Comparison of ENCODE assay signal across 46 mouse cellular contexts in genomic region chr2:87642441-87642840, GRCm38 (mm10). TPM values are rescaled to one million over a fixed set of nuclear protein-coding genes. Genes with fewer than 3 reads are reported as not detected.
"Had no signal": no experiment of that assay in that cellular context is flagged by ENCODE, and none has a peak within 500 bp of the region (broad histone marks: within the 10 kb centered on the region; RNA-seq: fewer than 3 reads in every experiment).

No protein-coding gene starts in this region.

- ATAC-seq: liver, embryonic 12.5 days; liver, postnatal 0 days; lung, postnatal 0 days; midbrain, embryonic 13.5 days; midbrain, embryonic 15.5 days; midbrain, embryonic 16.5 days had no signal

- H3K9ac ChIP-seq: limb, embryonic 12.5 days; limb, embryonic 13.5 days; limb, embryonic 15.5 days; liver, embryonic 12.5 days; liver, embryonic 13.5 days; liver, embryonic 14.5 days; liver, embryonic 15.5 days; liver, postnatal 0 days; lung, embryonic 14.5 days; lung, embryonic 15.5 days; midbrain, embryonic 12.5 days; midbrain, embryonic 13.5 days; midbrain, embryonic 15.5 days; neural tube, embryonic 12.5 days had no signal

- H3K4me1 ChIP-seq: limb, embryonic 10.5 days; limb, embryonic 12.5 days; limb, embryonic 13.5 days; limb, embryonic 15.5 days; liver, embryonic 12.5 days; liver, embryonic 13.5 days; liver, embryonic 15.5 days; lung, embryonic 15.5 days; megakaryocyte, embryonic 14.5 days; midbrain, embryonic 10.5 days; midbrain, embryonic 12.5 days; midbrain, embryonic 13.5 days; midbrain, embryonic 15.5 days; neural tube, embryonic 12.5 days had no signal

- H3K27me3 ChIP-seq: limb, embryonic 12.5 days; limb, embryonic 13.5 days; limb, embryonic 15.5 days; liver, embryonic 12.5 days; liver, embryonic 13.5 days; liver, embryonic 15.5 days; lung, embryonic 15.5 days; megakaryocyte, embryonic 14.5 days; midbrain, embryonic 12.5 days; midbrain, embryonic 13.5 days; midbrain, embryonic 15.5 days; neural tube, embryonic 12.5 days had no signal

- H3K4me3 ChIP-seq: limb, embryonic 10.5 days; limb, embryonic 12.5 days; limb, embryonic 13.5 days; limb, embryonic 15.5 days; liver, embryonic 12.5 days; liver, embryonic 13.5 days; liver, embryonic 15.5 days; lung, embryonic 15.5 days; megakaryocyte, embryonic 14.5 days; midbrain, embryonic 10.5 days; midbrain, embryonic 12.5 days; midbrain, embryonic 13.5 days; midbrain, embryonic 15.5 days; myocyte; neural tube, embryonic 12.5 days had no signal

- H3K36me3 ChIP-seq: limb, embryonic 10.5 days; limb, embryonic 12.5 days; limb, embryonic 13.5 days; limb, embryonic 15.5 days; liver, embryonic 12.5 days; liver, embryonic 13.5 days; liver, embryonic 15.5 days; lung, embryonic 15.5 days; midbrain, embryonic 10.5 days; midbrain, embryonic 12.5 days; midbrain, embryonic 13.5 days; midbrain, embryonic 15.5 days; neural tube, embryonic 12.5 days had no signal

- H3K4me2 ChIP-seq: limb, embryonic 12.5 days; limb, embryonic 13.5 days; limb, embryonic 15.5 days; liver, embryonic 11.5 days; liver, embryonic 12.5 days; liver, embryonic 13.5 days; liver, embryonic 15.5 days; lung, embryonic 14.5 days; lung, embryonic 15.5 days; midbrain, embryonic 11.5 days; midbrain, embryonic 12.5 days; midbrain, embryonic 13.5 days; midbrain, embryonic 15.5 days; neural tube, embryonic 12.5 days had no signal

- H3K9me3 ChIP-seq: limb, embryonic 10.5 days; limb, embryonic 12.5 days; limb, embryonic 13.5 days; limb, embryonic 15.5 days; liver, embryonic 12.5 days; liver, embryonic 13.5 days; liver, embryonic 15.5 days; lung, embryonic 15.5 days; megakaryocyte, embryonic 14.5 days; midbrain, embryonic 10.5 days; midbrain, embryonic 12.5 days; midbrain, embryonic 13.5 days; midbrain, embryonic 15.5 days; neural tube, embryonic 12.5 days had no signal

- H3K27ac ChIP-seq: limb, embryonic 10.5 days; limb, embryonic 12.5 days; limb, embryonic 13.5 days; limb, embryonic 15.5 days; liver, embryonic 12.5 days; liver, embryonic 13.5 days; liver, embryonic 14.5 days; liver, embryonic 15.5 days; lung, embryonic 15.5 days; macrophage; midbrain, embryonic 10.5 days; midbrain, embryonic 12.5 days; midbrain, embryonic 13.5 days; midbrain, embryonic 15.5 days; neural tube, embryonic 12.5 days had no signal

- DNase-seq: left cerebral cortex, postnatal 4 days; liver; liver, embryonic 13.5 days; liver, postnatal 0 days; lung, adult 18-20 months; lung, adult 2 months; lung, embryonic 14.5 days; lung, postnatal 10 days; lung, postnatal 14 days; lung, postnatal 36 days; lung, postnatal 4 days; midbrain, embryonic 14.5 days had no signal

RNA-seq across cellular contexts. Expression of gene Olfr1133, which starts 4.7 kb away (rescaled TPM):
- total RNA-seq: left cerebral cortex, adult 8-10 months; left cerebral cortex, postnatal 10 days; left cerebral cortex, postnatal 25 days; left cerebral cortex, postnatal 36 days; left cerebral cortex, postnatal 4 days; liver, adult 2 months; megakaryocyte, adult 5-6 weeks; megakaryocyte-erythroid progenitor cell, adult 5-6 weeks; midbrain, postnatal 0 days; monocyte, adult 5-6 weeks had no signal
- polyA plus RNA-seq: limb, embryonic 10.5 days; limb, embryonic 11.5 days; limb, embryonic 12.5 days; limb, embryonic 13.5 days; limb, embryonic 14.5 days; limb, embryonic 15.5 days; liver, adult 2 months; liver, embryonic 11.5 days; liver, embryonic 12.5 days; liver, embryonic 13.5 days; liver, embryonic 14.5 days; liver, embryonic 15.5 days; liver, embryonic 16.5 days; liver, postnatal 0 days; lung, adult 2 months; lung, embryonic 14.5 days; lung, embryonic 15.5 days; lung, embryonic 16.5 days; lung, postnatal 0 days; macrophage; midbrain, embryonic 10.5 days; midbrain, embryonic 11.5 days; midbrain, embryonic 12.5 days; midbrain, embryonic 13.5 days; midbrain, embryonic 14.5 days; midbrain, embryonic 15.5 days; midbrain, embryonic 16.5 days; midbrain, postnatal 0 days; myocyte; neural tube, embryonic 11.5 days; neural tube, embryonic 12.5 days had no signal

RNA-seq across cellular contexts. Expression of gene Olfr1132, which starts 5.1 kb away (rescaled TPM):
- total RNA-seq: left cerebral cortex, adult 8-10 months; left cerebral cortex, postnatal 10 days; left cerebral cortex, postnatal 25 days; left cerebral cortex, postnatal 36 days; left cerebral cortex, postnatal 4 days; liver, adult 2 months; megakaryocyte, adult 5-6 weeks; megakaryocyte-erythroid progenitor cell, adult 5-6 weeks; midbrain, postnatal 0 days; monocyte, adult 5-6 weeks had no signal
- polyA plus RNA-seq: limb, embryonic 10.5 days; limb, embryonic 11.5 days; limb, embryonic 12.5 days; limb, embryonic 13.5 days; limb, embryonic 14.5 days; limb, embryonic 15.5 days; liver, adult 2 months; liver, embryonic 11.5 days; liver, embryonic 12.5 days; liver, embryonic 13.5 days; liver, embryonic 14.5 days; liver, embryonic 15.5 days; liver, embryonic 16.5 days; liver, postnatal 0 days; lung, adult 2 months; lung, embryonic 14.5 days; lung, embryonic 15.5 days; lung, embryonic 16.5 days; lung, postnatal 0 days; macrophage; midbrain, embryonic 10.5 days; midbrain, embryonic 11.5 days; midbrain, embryonic 12.5 days; midbrain, embryonic 13.5 days; midbrain, embryonic 14.5 days; midbrain, embryonic 15.5 days; midbrain, embryonic 16.5 days; midbrain, postnatal 0 days; myocyte; neural tube, embryonic 11.5 days; neural tube, embryonic 12.5 days had no signal

RNA-seq across cellular contexts. Expression of gene Olfr1131, which starts 15.5 kb away (rescaled TPM):
- total RNA-seq: left cerebral cortex, adult 8-10 months; left cerebral cortex, postnatal 10 days; left cerebral cortex, postnatal 25 days; left cerebral cortex, postnatal 36 days; left cerebral cortex, postnatal 4 days; liver, adult 2 months; megakaryocyte, adult 5-6 weeks; megakaryocyte-erythroid progenitor cell, adult 5-6 weeks; midbrain, postnatal 0 days; monocyte, adult 5-6 weeks had no signal
- polyA plus RNA-seq: limb, embryonic 10.5 days; limb, embryonic 11.5 days; limb, embryonic 12.5 days; limb, embryonic 13.5 days; limb, embryonic 14.5 days; limb, embryonic 15.5 days; liver, adult 2 months; liver, embryonic 11.5 days; liver, embryonic 12.5 days; liver, embryonic 13.5 days; liver, embryonic 14.5 days; liver, embryonic 15.5 days; liver, embryonic 16.5 days; liver, postnatal 0 days; lung, adult 2 months; lung, embryonic 14.5 days; lung, embryonic 15.5 days; lung, embryonic 16.5 days; lung, postnatal 0 days; macrophage; midbrain, embryonic 10.5 days; midbrain, embryonic 11.5 days; midbrain, embryonic 12.5 days; midbrain, embryonic 13.5 days; midbrain, embryonic 14.5 days; midbrain, embryonic 15.5 days; midbrain, embryonic 16.5 days; midbrain, postnatal 0 days; myocyte; neural tube, embryonic 11.5 days; neural tube, embryonic 12.5 days had no signal

RNA-seq across cellular contexts. Expression of gene Olfr1134, which starts 15.8 kb away (rescaled TPM):
- total RNA-seq: left cerebral cortex, adult 8-10 months; left cerebral cortex, postnatal 10 days; left cerebral cortex, postnatal 25 days; left cerebral cortex, postnatal 36 days; left cerebral cortex, postnatal 4 days; liver, adult 2 months; megakaryocyte, adult 5-6 weeks; megakaryocyte-erythroid progenitor cell, adult 5-6 weeks; midbrain, postnatal 0 days; monocyte, adult 5-6 weeks had no signal
- polyA plus RNA-seq: limb, embryonic 10.5 days; limb, embryonic 11.5 days; limb, embryonic 12.5 days; limb, embryonic 13.5 days; limb, embryonic 14.5 days; limb, embryonic 15.5 days; liver, adult 2 months; liver, embryonic 11.5 days; liver, embryonic 12.5 days; liver, embryonic 13.5 days; liver, embryonic 14.5 days; liver, embryonic 15.5 days; liver, embryonic 16.5 days; liver, postnatal 0 days; lung, adult 2 months; lung, embryonic 14.5 days; lung, embryonic 15.5 days; lung, embryonic 16.5 days; lung, postnatal 0 days; macrophage; midbrain, embryonic 10.5 days; midbrain, embryonic 11.5 days; midbrain, embryonic 12.5 days; midbrain, embryonic 13.5 days; midbrain, embryonic 14.5 days; midbrain, embryonic 15.5 days; midbrain, embryonic 16.5 days; midbrain, postnatal 0 days; myocyte; neural tube, embryonic 11.5 days; neural tube, embryonic 12.5 days had no signal

RNA-seq across cellular contexts. Expression of gene Olfr1135, which starts 31.0 kb away (rescaled TPM):
- total RNA-seq: left cerebral cortex, adult 8-10 months; left cerebral cortex, postnatal 10 days; left cerebral cortex, postnatal 25 days; left cerebral cortex, postnatal 36 days; left cerebral cortex, postnatal 4 days; liver, adult 2 months; megakaryocyte, adult 5-6 weeks; megakaryocyte-erythroid progenitor cell, adult 5-6 weeks; midbrain, postnatal 0 days; monocyte, adult 5-6 weeks had no signal
- polyA plus RNA-seq: limb, embryonic 10.5 days; limb, embryonic 11.5 days; limb, embryonic 12.5 days; limb, embryonic 13.5 days; limb, embryonic 14.5 days; limb, embryonic 15.5 days; liver, adult 2 months; liver, embryonic 11.5 days; liver, embryonic 12.5 days; liver, embryonic 13.5 days; liver, embryonic 14.5 days; liver, embryonic 15.5 days; liver, embryonic 16.5 days; liver, postnatal 0 days; lung, adult 2 months; lung, embryonic 14.5 days; lung, embryonic 15.5 days; lung, embryonic 16.5 days; lung, postnatal 0 days; macrophage; midbrain, embryonic 10.5 days; midbrain, embryonic 11.5 days; midbrain, embryonic 12.5 days; midbrain, embryonic 13.5 days; midbrain, embryonic 14.5 days; midbrain, embryonic 15.5 days; midbrain, embryonic 16.5 days; midbrain, postnatal 0 days; myocyte; neural tube, embryonic 11.5 days; neural tube, embryonic 12.5 days had no signal
